Mouse (Mus musculus) C2C12 (cell line): Measurements from ENCODE around the gene Cpd.

ENCODE experiments used
- CEBPB ChIP-seq: IDR thresholded peaks from one replicate; pipeline ENCODE4 v1.6.1; 2011; ENCODE audit warnings: low read depth, mild to moderate bottlenecking, control low read depth, moderate library complexity
- CTCF ChIP-seq: IDR thresholded peaks from one replicate; pipeline ENCODE4 v1.5.1; 2011; ENCODE audit not compliant: control insufficient read depth, insufficient read depth, insufficient read length
- FOSL1 ChIP-seq: IDR thresholded peaks from one replicate; pipeline ENCODE4 v1.8.0; 2011; ENCODE audit warnings: mild to moderate bottlenecking, low read length; ENCODE audit not compliant: poor library complexity, insufficient read depth, severe bottlenecking
- MAX ChIP-seq: IDR thresholded peaks from one replicate; pipeline ENCODE4 v1.6.1; 2011; ENCODE audit warnings: mild to moderate bottlenecking, control low read depth
- USF1 ChIP-seq: IDR thresholded peaks from one replicate; pipeline ENCODE4 v1.6.1; 2011; ENCODE audit warnings: low read depth, mild to moderate bottlenecking, control low read depth, moderate library complexity

GRCm38 (mm10) chr11:76856601-76857000 is 9.8 kb upstream of the Cpd start:
- TF ChIP-seq CTCF = no peak
- TF ChIP-seq FOSL1 = no peak
- TF ChIP-seq MAX = no peak
- TF ChIP-seq CEBPB = no peak
- no peak for TF ChIP-seq USF1
